Mouse (Mus musculus) thymus, postnatal 25 days (tissue): ENCODE measurements around the gene Usp9y.

Experiments
- DNase-seq: peaks from one replicate; pipeline ENCODE4 v3.0.0; 2022

The Usp9y gene

DNA sequence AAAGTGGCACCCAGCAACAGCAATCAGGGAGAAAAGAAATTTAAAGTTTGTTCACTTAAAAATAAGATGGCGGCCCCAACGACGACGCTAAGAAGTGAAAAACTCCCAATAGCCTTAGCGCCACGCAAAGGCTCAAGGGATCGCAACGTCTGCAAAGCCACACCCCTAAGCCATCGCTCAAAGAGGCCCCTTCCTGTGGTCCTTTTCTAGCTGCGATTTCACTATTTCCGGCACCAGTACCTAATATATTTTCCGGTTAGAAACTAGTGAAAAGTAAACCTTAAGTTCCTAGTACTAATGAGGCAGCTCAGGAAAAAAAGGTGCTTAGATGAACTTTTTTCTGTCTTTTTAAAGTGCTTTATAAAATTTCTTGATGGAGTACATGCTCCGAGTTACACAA, at the start of gene Usp9y:
Gene Usp9y, minus strand, starts transcription at position 101 of the 400 bp plus-strand sequence.
- DNase-seq: no peak

DNA sequence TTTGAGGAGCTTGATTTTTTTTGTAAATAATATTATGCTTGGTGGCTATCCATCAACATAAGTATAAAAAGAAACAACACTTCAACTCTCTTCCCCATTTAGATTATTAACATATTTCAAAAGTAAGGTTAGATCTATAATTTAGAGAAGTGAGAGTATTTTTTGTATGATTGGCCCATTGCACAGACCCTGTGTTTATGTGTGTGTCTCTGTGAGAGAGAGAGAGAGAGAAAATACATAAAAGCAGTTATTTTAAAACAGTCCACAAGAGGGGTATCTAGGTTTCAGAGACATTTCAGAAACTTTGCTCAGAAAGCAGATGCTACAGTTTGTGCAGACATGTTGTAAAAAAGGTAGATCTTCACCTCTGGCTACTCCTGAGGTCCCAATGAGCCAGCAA, 165.9 kb downstream of the Usp9y start:
- DNase-seq: no peak

DNA sequence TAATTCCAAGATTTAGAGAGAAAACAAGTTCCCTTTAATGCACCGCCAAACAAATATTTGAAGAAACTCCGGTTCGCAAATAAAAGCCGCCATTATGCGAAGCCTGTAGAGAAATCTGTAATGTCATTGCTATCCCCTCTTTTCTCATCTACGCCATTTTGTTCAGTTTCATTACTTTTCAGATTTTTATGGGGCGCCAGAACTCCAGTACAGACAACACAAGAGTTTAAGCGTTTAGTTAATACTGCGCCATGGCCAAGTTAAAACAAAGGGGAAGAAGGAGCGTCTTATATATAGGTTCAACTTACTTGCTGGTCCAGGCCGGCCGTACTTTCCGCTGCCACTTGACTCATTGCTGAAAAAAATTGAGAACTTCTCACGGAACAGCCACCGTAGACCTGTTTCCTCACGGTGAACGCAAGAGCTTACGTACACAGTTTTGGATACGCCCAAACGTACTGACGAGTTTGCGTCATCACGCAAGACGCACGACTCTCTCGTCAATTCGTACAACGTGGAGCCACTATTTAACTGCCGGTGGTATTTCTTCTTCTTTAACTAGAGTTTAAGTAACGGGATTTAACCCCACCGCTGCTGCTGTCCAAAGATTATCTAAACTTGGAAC, 173.3 kb downstream of the Usp9y start, which contains the start of gene Ddx3y:
Gene Ddx3y, minus strand, starts transcription at position 459 of the 625 bp plus-strand sequence.
- peak; percentile 71 for DNase-seq

DNA sequence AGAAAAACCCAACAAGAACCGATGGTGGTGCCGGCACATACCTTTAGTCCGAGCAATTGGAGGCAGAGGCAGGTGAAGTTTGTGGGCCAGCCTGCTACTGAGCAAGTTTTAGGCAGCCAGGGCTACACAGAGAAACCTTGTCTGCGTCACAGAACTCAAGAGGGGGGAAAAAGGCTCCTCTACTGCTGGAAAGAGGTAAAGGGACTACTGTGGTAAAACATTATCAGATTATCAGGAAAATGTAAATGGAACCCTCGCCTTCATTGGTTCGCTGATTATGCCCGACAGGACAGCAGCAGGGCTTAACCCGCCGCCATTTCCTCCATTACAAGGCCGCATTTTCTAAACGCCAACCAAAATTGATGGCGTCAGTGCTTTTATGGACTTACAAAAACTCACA, 173.8 kb downstream of the Usp9y start:
- DNase-seq: peak; percentile 34
